7 mouse cellular contexts compared by ENCODE assay signal in the genomic region with DNA sequence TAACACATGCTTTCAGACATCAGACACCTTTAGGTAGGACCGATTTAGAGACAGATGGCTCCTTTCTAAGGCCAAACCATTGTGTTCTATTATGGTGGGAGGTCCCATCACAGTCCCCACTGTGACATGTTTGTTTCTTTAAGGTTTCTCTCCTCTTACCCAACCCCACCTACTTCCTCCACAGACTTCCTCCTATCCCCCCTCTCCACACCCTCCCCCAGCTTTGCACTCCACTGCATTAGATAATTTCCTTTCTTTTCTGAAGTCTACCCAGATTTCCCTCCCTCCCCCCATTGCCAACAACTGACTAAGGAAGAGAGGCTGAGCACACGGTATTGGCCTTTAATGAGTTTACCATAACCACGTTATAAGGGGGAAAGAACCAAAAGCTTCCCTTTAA.
DNase-seq lines count a peak whose midpoint lies in the region; ATAC-seq lines count a peak whose summit lies in the region.

No protein-coding gene starts in this region.

- H3K4me3 ChIP-seq in kidney, embryonic 16.5 days (ENCODE audit: low read length), result peak overlapping the region; percentile 24

- no peak overlapping the region for H3K9ac ChIP-seq in kidney, embryonic 16.5 days (replicated peaks; ENCODE audit: low read length)

- H3K9me3 ChIP-seq in kidney, embryonic 16.5 days (ENCODE audit: low read length), result no peaks in the 10 kb centered on the region

- H3K27ac ChIP-seq in kidney, embryonic 16.5 days (ENCODE audit: low read length), result peak overlapping the region; percentile 58; the same call in 1 of the 2 replicates

- WGBS in kidney, embryonic 16.5 days, result 5% methylated on average over 3 of the region's 3 CpGs

- no peaks in the 10 kb centered on the region for H3K27me3 ChIP-seq in kidney, embryonic 16.5 days (ENCODE audit: insufficient read depth, low read length)

- peaks cover 20% of the 10 kb centered on the region for H3K4me1 ChIP-seq in kidney, embryonic 16.5 days (ENCODE audit: insufficient read depth, low read length)

- H3K4me2 ChIP-seq in kidney, embryonic 16.5 days (replicated peaks; ENCODE audit: low read depth, low read length), result peak overlapping the region; percentile 38

- ATAC-seq in kidney, embryonic 16.5 days (ENCODE audit: low FRiP score, low TSS enrichment), result peak; percentile 72; the same call in 1 of the 2 replicates
- ATAC-seq in megakaryocyte progenitor cell, adult 5-6 weeks (replicated peaks; ENCODE audit: poor library complexity), result peak; percentile 72

- DNase-seq in thymus, postnatal 0 days (ENCODE audit: low spot score), result peak; percentile 35
- no peak for DNase-seq in thymus, adult 18-20 months
- peak; percentile 81 for DNase-seq in heart, adult 8-10 months (ENCODE audit: low spot score)
- DNase-seq in cerebellum, adult 9-11 months, result no peak
- no peak for DNase-seq in right cerebral cortex, postnatal 10 days (ENCODE audit: low spot score in 2 of 2)

- H3K36me3 ChIP-seq in kidney, embryonic 16.5 days (ENCODE audit: insufficient read depth, low read length), result no peaks in the 10 kb centered on the region

Comparison
In these comparisons a context has a peak if more than half of its experiments do, and no peak if none do; other contexts are left out.
1. DNase-seq: peak in thymus, postnatal 0 days (single experiment) and heart, adult 8-10 months (single experiment); none in thymus, adult 18-20 months (0 of 2), cerebellum, adult 9-11 months (single experiment) and right cerebral cortex, postnatal 10 days (0 of 2).